Mouse (Mus musculus) mouse trophoblast stem cell (cell line): Measurements from ENCODE around the gene Nexn.

Experiments used
- in situ Hi-C, 2 experiments: fragments of 300-500 bp; cut with MseI, MboI; formaldehyde crosslinking; loops; 2 replicates in 1 of 2; 3 replicates in 1 of 2; pipeline ENCODE4 v1.15.1; 2025

The Nexn gene

DNA sequence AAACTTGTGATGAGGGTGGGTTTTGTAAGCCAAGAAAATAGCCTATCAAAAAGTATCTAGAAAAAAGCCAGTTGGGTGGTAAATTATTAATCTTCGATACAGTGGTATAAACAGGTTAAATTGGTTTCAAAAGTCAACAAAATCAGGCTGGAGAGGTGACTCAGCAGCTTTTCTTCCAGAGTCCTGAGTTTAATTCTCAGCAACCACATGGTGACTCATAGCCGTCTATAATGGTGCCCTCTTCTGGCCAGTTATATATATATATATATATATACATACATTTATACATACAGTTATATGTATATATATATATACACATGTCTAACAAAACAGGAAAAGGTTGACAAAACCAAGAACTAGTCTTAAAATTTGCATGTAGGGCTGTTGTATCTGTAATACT lies 27.3 kb downstream of the Nexn start:
- in situ Hi-C loops = no loop called here

DNA sequence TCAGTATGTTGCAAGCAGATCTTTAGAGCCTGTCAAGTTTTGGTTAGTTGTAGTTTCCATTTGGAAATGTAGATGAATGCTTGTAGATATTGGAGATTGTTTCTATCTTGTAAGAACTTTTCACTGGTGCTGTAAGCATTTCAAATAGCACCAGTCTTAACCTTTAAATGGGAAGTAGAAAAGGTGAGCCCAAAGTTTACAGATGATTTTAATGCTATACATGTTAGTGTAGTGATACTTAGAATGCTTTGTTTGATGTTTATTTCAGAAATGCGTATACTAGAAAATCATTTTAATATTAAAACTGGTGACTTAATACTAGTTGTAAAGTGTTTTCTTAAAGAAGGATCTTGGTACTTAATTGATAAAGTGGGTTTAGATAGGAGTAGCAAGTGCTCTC lies 30.3 kb downstream of the Nexn start:
- in situ Hi-C loops = no loop called here

DNA sequence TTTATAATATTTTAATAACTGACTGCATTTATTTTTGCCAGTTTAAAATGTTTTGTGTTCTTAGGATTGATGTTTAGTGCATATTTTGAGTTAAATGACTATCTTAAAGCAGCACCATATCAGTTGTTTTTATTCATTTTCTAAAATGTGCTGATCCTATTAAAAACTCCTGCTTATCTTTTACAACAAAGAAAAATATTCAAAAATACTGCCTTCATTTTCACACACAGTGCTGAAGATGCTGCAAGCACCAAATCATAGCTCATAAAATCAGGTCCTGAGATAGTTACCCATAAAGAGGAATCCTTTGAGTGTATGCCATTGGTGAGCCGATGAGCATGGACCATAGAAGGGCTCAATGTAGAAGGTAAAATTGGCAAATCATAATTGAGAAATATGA lies 30.9 kb downstream of the Nexn start:
- in situ Hi-C loops = no loop called here

GRCm38 (mm10) chr3:152231333-152232100 lies 34.6 kb downstream of the Nexn start:
- in situ Hi-C loops = no loop called here

- in situ Hi-C loops = no loop called here
These were observed 36.9 kb downstream of the Nexn start for GRCm38 (mm10) chr3:152229271-152229670.

- in situ Hi-C loops = no loop called here
These were observed 37.3 kb downstream of the Nexn start for GRCm38 (mm10) chr3:152228843-152229242.

- in situ Hi-C loops = no loop called here
These were observed 40.2 kb downstream of the Nexn start for GRCm38 (mm10) chr3:152225906-152226305.

DNA sequence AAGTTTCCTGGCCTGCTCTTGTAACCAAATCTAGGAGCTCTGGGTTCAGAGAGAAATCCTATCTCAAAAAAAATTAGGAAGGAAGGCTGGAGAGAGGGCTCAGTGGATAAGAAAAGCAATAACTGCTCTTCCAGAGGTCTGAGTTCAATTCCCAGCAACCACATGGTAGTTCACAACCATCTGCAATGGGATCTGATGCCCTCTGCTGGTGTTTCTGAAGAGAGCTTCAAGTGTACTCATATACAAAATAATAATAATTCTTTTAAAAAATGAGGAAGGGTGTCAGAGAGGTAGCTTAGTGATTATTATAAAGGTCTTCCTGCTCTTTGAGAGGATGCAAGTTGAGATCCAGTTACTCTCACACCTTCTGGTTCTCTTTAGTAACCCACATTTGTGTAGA lies 41.2 kb downstream of the Nexn start:
- in situ Hi-C loops = no loop called here

DNA sequence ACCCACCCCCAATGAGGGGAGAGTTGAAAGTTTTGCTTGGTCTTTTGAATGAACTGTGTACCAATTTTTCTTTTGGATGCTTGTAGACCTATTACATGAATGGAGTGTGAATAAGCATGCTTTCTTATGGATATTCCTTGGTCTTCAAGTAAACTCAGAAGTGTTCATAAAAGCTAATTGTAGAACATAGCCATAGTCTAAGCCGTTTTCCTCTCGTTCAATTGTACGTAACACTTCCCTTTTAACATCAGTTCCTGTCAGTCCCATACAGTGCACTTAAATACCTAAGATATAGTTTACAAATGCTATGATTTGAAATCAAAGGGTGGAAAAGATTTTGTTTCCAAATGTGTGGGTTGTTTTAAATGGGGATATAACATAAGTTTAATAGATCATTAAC lies 52.7 kb downstream of the Nexn start:
- in situ Hi-C loops = no loop called here

GRCm38 (mm10) chr3:152211731-152212279 lies 54.3 kb downstream of the Nexn start:
- in situ Hi-C loops = no loop called here

- in situ Hi-C loops = no loop called here
These were observed 55.3 kb downstream of the Nexn start for GRCm38 (mm10) chr3:152210728-152211391.

DNA sequence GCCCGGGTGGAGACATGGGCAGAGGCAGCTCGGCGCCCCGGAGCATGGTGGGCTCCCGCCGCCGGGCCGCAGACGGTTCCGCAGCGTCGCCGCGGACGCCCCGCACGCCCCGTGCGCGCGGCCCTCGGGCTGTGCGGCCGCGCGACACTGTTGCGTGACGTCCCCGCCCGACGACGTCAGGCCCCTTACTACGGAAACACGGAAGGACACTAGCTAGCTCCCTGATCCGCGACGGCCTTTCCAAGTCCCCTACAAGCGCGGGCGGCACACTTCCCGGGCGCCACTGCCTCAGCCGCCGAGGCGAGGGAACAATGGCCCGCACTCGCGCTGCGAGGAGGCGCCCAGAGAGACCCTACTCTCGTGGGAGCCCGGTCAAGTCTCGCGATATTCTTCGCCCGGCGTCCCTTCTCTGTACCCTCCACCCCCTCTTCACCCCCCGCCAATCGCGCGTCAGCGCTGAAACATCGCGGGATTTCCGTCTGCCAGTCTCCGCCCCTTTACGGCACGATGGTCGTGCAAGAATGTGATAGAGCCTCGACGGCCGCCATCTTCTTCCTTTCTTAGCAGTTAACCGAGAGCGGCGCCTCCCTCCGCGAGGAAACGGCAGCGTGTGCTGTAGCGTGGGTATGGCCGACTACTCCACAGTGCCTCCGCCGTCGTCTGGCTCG lies 56.0 kb downstream of the Nexn start, which contains the start of the genes Dnajb4 and Fubp1:
Dnajb4 (minus strand) TSS at position 336 of the 668 bp plus-strand sequence.
Fubp1 (plus strand) TSS at position 456 of the 668 bp plus-strand sequence.
- in situ Hi-C loops = loop anchor here (5.0 to 10.0 kb wide), 2 partner anchors 95 to 98 kb away; no protein-coding TSS in a partner anchor

- in situ Hi-C loops = loop anchor here (5.0 to 10.0 kb wide), 2 partner anchors 95 to 97 kb away; no protein-coding TSS in a partner anchor
These were observed 56.8 kb downstream of the Nexn start for GRCm38 (mm10) chr3:152209177-152209966.

GRCm38 (mm10) chr3:152208096-152208885 lies 57.9 kb downstream of the Nexn start:
- in situ Hi-C loops = loop anchor here (5.0 to 10.0 kb wide), 2 partner anchors 93 to 96 kb away; no protein-coding TSS in a partner anchor

DNA sequence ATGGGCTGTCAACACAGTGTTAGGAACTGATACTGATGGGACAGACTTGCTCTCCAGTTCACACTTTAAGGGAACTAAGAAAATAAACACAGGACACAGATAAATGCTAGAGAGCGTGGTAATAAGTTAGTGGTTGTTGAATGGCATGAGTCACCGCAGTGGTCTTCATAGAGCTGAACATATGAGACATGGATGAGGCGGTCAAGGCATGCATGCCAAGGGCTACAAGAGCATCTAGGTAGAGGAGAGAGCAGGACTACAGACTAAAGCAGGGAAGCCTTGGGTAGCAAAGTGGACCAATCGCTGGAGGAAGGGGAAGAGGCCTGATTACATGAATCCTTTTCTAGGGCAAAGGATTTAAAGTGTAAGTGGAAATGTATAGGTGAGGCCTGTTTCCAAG lies 59.0 kb downstream of the Nexn start:
- in situ Hi-C loops = loop anchor here (5.0 to 10.0 kb wide), 2 partner anchors 92 to 95 kb away; no protein-coding TSS in a partner anchor

DNA sequence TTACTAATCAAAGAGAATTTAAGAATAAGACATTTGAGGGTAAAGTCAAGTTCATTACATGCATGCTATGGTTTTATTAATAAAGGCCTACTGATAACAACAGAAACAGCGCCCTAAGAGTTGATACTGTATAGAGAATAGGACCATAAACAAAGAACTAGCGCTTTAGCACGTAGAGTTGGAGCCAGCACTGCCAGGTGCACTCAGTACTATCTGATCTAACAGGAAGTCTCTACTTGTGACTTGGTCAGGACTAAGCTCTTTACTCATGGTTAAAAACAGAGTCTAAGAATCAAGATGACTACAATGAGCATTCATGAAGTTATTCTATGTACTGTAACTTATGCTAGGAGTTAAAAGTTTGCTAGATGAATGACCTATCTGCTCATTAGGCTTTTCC lies 61.6 kb downstream of the Nexn start:
- in situ Hi-C loops = loop anchor here in 1 of 2 experiments (10.0 kb wide), 1 partner anchor 90 kb away; no protein-coding TSS in a partner anchor

DNA sequence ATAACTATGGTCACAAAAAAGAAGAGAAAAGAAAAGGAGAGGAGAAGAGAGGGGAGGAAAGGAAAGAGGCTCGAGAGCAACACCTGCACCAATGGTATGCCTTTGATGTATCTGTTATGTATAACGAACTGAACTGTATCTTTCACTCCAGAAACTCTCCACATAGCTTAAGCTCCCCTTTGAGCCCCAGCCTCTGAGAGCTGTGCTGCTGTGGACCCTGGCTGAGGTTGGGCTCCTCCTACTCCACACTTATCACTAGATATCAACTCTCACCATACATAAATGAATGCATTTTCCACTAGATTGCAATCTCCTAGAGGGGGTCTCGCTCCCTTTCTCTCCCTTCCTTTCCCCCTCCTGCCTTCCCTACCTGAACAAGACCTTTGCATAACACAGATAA lies 62.2 kb downstream of the Nexn start:
- in situ Hi-C loops = loop anchor here in 1 of 2 experiments (10.0 kb wide), 1 partner anchor 89 kb away; no protein-coding TSS in a partner anchor

GRCm38 (mm10) chr3:152203411-152203810 lies 62.7 kb downstream of the Nexn start:
- in situ Hi-C loops = loop anchor here in 1 of 2 experiments (10.0 kb wide), 1 partner anchor 89 kb away; no protein-coding TSS in a partner anchor

- in situ Hi-C loops = loop anchor here in 1 of 2 experiments (10.0 kb wide), 1 partner anchor 88 kb away; no protein-coding TSS in a partner anchor
These were observed 63.2 kb downstream of the Nexn start for GRCm38 (mm10) chr3:152202942-152203341.

DNA sequence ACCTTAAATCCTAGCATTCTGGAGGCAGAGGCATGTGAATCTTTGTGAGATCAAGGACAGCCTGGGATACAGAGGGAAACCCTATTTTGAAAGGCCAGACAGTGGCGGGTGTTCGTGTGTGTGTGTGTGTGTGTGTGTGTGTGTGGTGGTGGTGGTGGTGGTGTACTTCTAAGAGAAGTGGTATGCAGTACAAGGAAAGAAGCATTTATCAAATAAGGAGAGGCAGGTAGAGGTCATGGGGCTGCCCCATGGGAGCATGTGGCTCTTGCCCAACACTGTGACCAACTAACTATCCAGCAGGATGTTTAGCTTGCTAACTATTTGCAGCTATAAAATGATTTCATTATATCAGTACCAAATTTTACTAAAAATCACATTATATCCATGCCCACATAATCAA lies 64.5 kb downstream of the Nexn start:
- in situ Hi-C loops = loop anchor here in 1 of 2 experiments (10.0 kb wide), 1 partner anchor 87 kb away; no protein-coding TSS in a partner anchor
